Mouse (Mus musculus): Measurements from ENCODE around the gene Ctnnbip1. TPM values are rescaled to one million over a fixed set of nuclear protein-coding genes. Genes with fewer than 3 reads are reported as not detected.
A peak's percentile ranks its signal among the peaks of the same experiment; 100 is the strongest.
"Not testable (repeated sequence)": the region's sequence is repeated elsewhere in the genome, so short reads cannot be mapped to it uniquely, and the experiment has no call there.

The Ctnnbip1 gene
- polyA plus RNA-seq, 1 experiment from 2014 or later: 34.7 TPM

- Histone ChIP-seq H3K36me3 (no peaks in the 10 kb centered on the region), H3K9ac (no peak overlapping the region), H3K9me3 (replicated peaks) (no peaks in the 10 kb centered on the region), H3K4me1 (replicated peaks) (peaks cover 15% of the 10 kb centered on the region), H3K27ac (no peak overlapping the region), H3K27me3 (peaks cover 16% of the 10 kb centered on the region), H3K4me2 (no peak overlapping the region), H3K4me3 (no peak overlapping the region)
- ATAC-seq (replicated peaks; ENCODE audit: insufficient number of reproducible peaks, insufficient read depth, low FRiP score, low read depth): no peak
- WGBS: 57% methylated on average over 15 of the region's 15 CpGs
Measured at GRCm38 (mm10) chr4:149606766-149607358, 88.8 kb downstream of the Ctnnbip1 start.

- peaks cover 10% of the 10 kb centered on the region for H3K4me1 ChIP-seq (replicated peaks)
- no peak overlapping the region for H3K27ac ChIP-seq
- H3K4me2 ChIP-seq: no peak overlapping the region
- no peak overlapping the region for H3K9ac ChIP-seq
- no peaks in the 10 kb centered on the region for H3K9me3 ChIP-seq (replicated peaks)
- no peak overlapping the region for H3K4me3 ChIP-seq
- 45% methylated on average over 20 of the region's 20 CpGs for WGBS
- no peaks in the 10 kb centered on the region for H3K36me3 ChIP-seq
- H3K27me3 ChIP-seq: peaks cover 13% of the 10 kb centered on the region
- no peak for ATAC-seq (replicated peaks; ENCODE audit: insufficient number of reproducible peaks, insufficient read depth, low FRiP score, low read depth)
Measured at GRCm38 (mm10) chr4:149607591-149608308, 89.7 kb downstream of the Ctnnbip1 start.

- 82% methylated on average over 6 of the region's 6 CpGs for WGBS
- Histone ChIP-seq H3K27ac (no peak overlapping the region), H3K36me3 (no peaks in the 10 kb centered on the region), H3K4me1 (replicated peaks) (peaks cover 10% of the 10 kb centered on the region), H3K9ac (no peak overlapping the region), H3K4me3 (no peak overlapping the region), H3K4me2 (no peak overlapping the region), H3K9me3 (replicated peaks) (no peaks in the 10 kb centered on the region), H3K27me3 (peaks cover 8% of the 10 kb centered on the region; the same call in 1 of the 2 replicates)
- no peak for ATAC-seq (replicated peaks; ENCODE audit: insufficient number of reproducible peaks, insufficient read depth, low FRiP score, low read depth)
Measured at GRCm38 (mm10) chr4:149608309-149608638, 90.2 kb downstream of the Ctnnbip1 start.

GRCm38 (mm10) chr4:149609256-149610025, 91.4 kb downstream of the Ctnnbip1 start:
- no peak for ATAC-seq (replicated peaks; ENCODE audit: insufficient number of reproducible peaks, insufficient read depth, low FRiP score, low read depth)
- Histone ChIP-seq H3K9ac (no peak overlapping the region), H3K9me3 (replicated peaks) (no peaks in the 10 kb centered on the region), H3K27ac (no peak overlapping the region), H3K27me3 (0 out of 2 replicates have a peak, but pooled peaks cover 5% of the 10 kb centered on the region), H3K4me2 (no peak overlapping the region), H3K4me1 (replicated peaks) (peaks cover 10% of the 10 kb centered on the region), H3K36me3 (no peaks in the 10 kb centered on the region), H3K4me3 (no peak overlapping the region)
- 66% methylated on average over 8 of the region's 8 CpGs for WGBS

GRCm38 (mm10) chr4:149611376-149612044, 93.5 kb downstream of the Ctnnbip1 start:
- Histone ChIP-seq H3K9ac (no peak overlapping the region), H3K4me3 (no peak overlapping the region), H3K9me3 (replicated peaks) (no peaks in the 10 kb centered on the region), H3K4me1 (replicated peaks) (peaks cover 10% of the 10 kb centered on the region), H3K27ac (no peak overlapping the region), H3K27me3 (no peaks in the 10 kb centered on the region), H3K36me3 (peaks cover 4% of the 10 kb centered on the region; the same call in 1 of the 2 replicates), H3K4me2 (no peak overlapping the region)
- WGBS: 54% methylated on average over 10 of the region's 10 CpGs
- ATAC-seq (replicated peaks; ENCODE audit: insufficient number of reproducible peaks, insufficient read depth, low FRiP score, low read depth): no peak

GRCm38 (mm10) chr4:149613497-149613896, 95.5 kb downstream of the Ctnnbip1 start:
- not testable (repeated sequence) for H3K9ac ChIP-seq; H3K4me1 ChIP-seq (replicated peaks); H3K27me3 ChIP-seq; H3K9me3 ChIP-seq (replicated peaks); H3K4me2 ChIP-seq; H3K4me3 ChIP-seq; H3K36me3 ChIP-seq; H3K27ac ChIP-seq
- WGBS: 68% methylated on average over 6 of the region's 6 CpGs
- ATAC-seq (replicated peaks; ENCODE audit: insufficient number of reproducible peaks, insufficient read depth, low FRiP score, low read depth): 0 out of 2 replicates have a peak, but pooled peaks have one; percentile 31

GRCm38 (mm10) chr4:149614869-149615268, 96.8 kb downstream of the Ctnnbip1 start:
- WGBS: 95% methylated on average over 3 of the region's 3 CpGs
- no peak for ATAC-seq (replicated peaks; ENCODE audit: insufficient number of reproducible peaks, insufficient read depth, low FRiP score, low read depth)
- no peak overlapping the region for H3K27ac ChIP-seq

More at GRCm38 (mm10) chr4:149614869-149615268, 96.8 kb downstream of the Ctnnbip1 start:
- Histone ChIP-seq H3K4me2 (no peak overlapping the region), H3K4me3 (no peak overlapping the region), H3K9me3 (replicated peaks) (no peaks in the 10 kb centered on the region), H3K9ac (no peak overlapping the region), H3K27me3 (no peaks in the 10 kb centered on the region), H3K36me3 (peaks cover 4% of the 10 kb centered on the region; the same call in 1 of the 2 replicates), H3K4me1 (replicated peaks) (no peaks in the 10 kb centered on the region)

Small RNA genes within 50 kb of the gene (microRNA-seq; reads per million reads assigned to microRNA genes)
- not detected for gene Mir5616

Other genes with a start within 250 kb of the Ctnnbip1 start
- 39.4 and 42.8 TPM in 2 replicates for gene Kif1b, start 210.5 kb upstream of the Ctnnbip1 start, polyA plus RNA-seq (2015; fragmentation: Nextera tagmentation; extraction: Ambion mirVana)
- 27.2 and 35.6 TPM in 2 replicates for gene Ube4b, start 91.5 kb upstream of the Ctnnbip1 start, polyA plus RNA-seq (2015; fragmentation: Nextera tagmentation; extraction: Ambion mirVana)
- gene Rbp7, start 63.3 kb upstream of the Ctnnbip1 start, polyA plus RNA-seq (2015; fragmentation: Nextera tagmentation; extraction: Ambion mirVana): 7.8 and 13.6 TPM in 2 replicates
- 0.35 and 0.48 TPM in 2 replicates for gene Tmem274, start 40.9 kb upstream of the Ctnnbip1 start, polyA plus RNA-seq (2015; fragmentation: Nextera tagmentation; extraction: Ambion mirVana)
- 11.5 and 12.7 TPM in 2 replicates for gene Nmnat1, start 33.0 kb upstream of the Ctnnbip1 start, polyA plus RNA-seq (2015; fragmentation: Nextera tagmentation; extraction: Ambion mirVana)
- 29.8 and 30.6 TPM in 2 replicates for gene Lzic, start 33.0 kb upstream of the Ctnnbip1 start, polyA plus RNA-seq (2015; fragmentation: Nextera tagmentation; extraction: Ambion mirVana)
- 21.3 and 32.1 TPM in 2 replicates for gene Clstn1, start 68.2 kb downstream of the Ctnnbip1 start, polyA plus RNA-seq (2015; fragmentation: Nextera tagmentation; extraction: Ambion mirVana)
- 3.1 and 8.4 TPM in 2 replicates for gene Pik3cd, start 184.3 kb downstream of the Ctnnbip1 start, polyA plus RNA-seq (2015; fragmentation: Nextera tagmentation; extraction: Ambion mirVana)
- gene Tmem201, start 219.8 kb downstream of the Ctnnbip1 start, polyA plus RNA-seq (2015; fragmentation: Nextera tagmentation; extraction: Ambion mirVana): 42.5 and 46.6 TPM in 2 replicates